Mouse (Mus musculus) bone marrow, adult 2 months (tissue): ENCODE results near the gene Syt9. TPM values are rescaled to one million over a fixed set of nuclear protein-coding genes. Genes with fewer than 3 reads are reported as not detected.

Source experiments
- H3K27ac ChIP-seq: fragments of 200-500 bp; 2 replicates; pipeline ENCODE4 v1.5.1; 2012; ENCODE audit warnings: low read depth, mild to moderate bottlenecking, control low read depth, inconsistent platforms, low read length; ENCODE audit not compliant: control insufficient read depth, poor library complexity, insufficient read depth
- H3K4me1 ChIP-seq: fragments of 200-500 bp; 2 replicates; pipeline ENCODE4 v1.6.1; 2011; ENCODE audit warnings: low read length; ENCODE audit not compliant: control insufficient read depth, insufficient read depth
- H3K4me3 ChIP-seq: fragments of 200-500 bp; replicated peaks from 2 replicates; pipeline ENCODE3; 2011; ENCODE audit warnings: mild to moderate bottlenecking, low read depth, low read length, control low read depth; ENCODE audit not compliant: control insufficient read depth
- CTCF ChIP-seq: fragments of 200-500 bp; IDR thresholded peaks from 2 replicates; pipeline ENCODE4 v1.5.1; 2011; ENCODE audit warnings: low read length, control low read depth; ENCODE audit not compliant: control insufficient read depth, insufficient read depth
- POLR2A ChIP-seq: fragments of 200-500 bp; IDR thresholded peaks from 2 replicates; pipeline ENCODE4 v1.6.1; 2011; ENCODE audit warnings: low read depth, mild to moderate bottlenecking, control low read depth, low read length, borderline replicate concordance; ENCODE audit not compliant: control insufficient read depth
- WGBS: fragments of 180-500 bp; shearing (Covaris S2); methylation state at CpG from one replicate; pipeline ENCODE4 v1.1.7; 2018; 5-methylcytosine and 5-hydroxymethylcytosine counted together
- polyA plus RNA-seq: library from polyadenylated mRNA; stranded (reverse); fragments of >200 nt; gene quantifications from 2 replicates; pipeline ENCODE4 v1.2.4, GENCODE M21; 2011; ENCODE audit warnings: low replicate concordance; ENCODE audit not compliant: missing spikeins, insufficient read depth, insufficient read length

Syt9 gene
- polyA plus RNA-seq, result 2.5 TPM in 1 of 2 replicates, not detected in the other

DNA sequence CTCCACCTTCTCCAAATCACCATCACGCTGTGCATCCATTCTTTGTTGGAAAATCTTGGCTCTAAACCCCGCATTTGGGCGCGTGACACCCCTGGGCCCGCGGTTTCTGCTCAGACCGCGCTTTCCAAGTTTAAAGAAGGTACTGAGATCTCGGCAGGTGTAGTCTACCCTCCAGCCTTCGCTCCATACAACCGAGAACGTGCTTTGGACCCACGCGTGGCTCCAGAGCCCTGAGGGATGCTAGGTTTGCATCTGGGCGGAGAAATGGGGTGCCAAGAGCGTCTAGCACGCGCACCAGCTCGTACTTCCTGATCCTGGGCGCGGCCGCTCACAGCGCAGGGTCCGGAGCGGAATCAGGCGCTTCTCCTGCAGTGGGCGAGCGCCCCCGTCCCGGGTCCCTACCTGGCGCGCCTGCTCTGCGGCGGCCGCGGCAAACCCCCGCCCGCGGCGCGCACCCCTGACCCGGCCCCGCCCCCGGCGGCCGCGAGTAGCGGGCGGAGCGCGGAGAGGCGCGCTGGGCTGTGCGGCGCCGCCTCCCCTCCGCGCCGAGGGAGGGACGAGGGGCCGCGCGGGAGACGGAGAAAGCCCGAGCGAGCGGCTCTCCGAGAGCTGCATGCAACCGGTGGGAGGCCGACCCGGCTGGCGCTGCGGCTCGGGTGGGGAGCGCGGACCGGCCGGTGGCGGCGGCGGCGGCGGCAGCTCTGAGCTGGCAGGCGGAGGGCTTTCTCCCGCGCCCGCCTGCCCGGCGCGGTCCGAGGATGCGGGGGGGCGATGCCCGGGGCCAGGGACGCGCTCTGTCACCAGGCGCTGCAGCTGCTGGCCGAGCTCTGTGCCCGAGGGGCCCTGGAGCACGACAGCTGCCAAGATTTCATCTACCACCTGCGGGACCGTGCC lies at the start of gene Syt9:
Gene Syt9 (plus strand): TSS at position 497 of the 894 bp plus-strand sequence.
- H3K4me1 ChIP-seq, result no peaks in the 10 kb centered on the region
- H3K27ac ChIP-seq, result no peak within 1 kb of the TSS; the same call in 1 of the 2 replicates
- TF ChIP-seq CTCF, result no peak
- no peak for TF ChIP-seq POLR2A
- WGBS, result under 1% methylated on average over 85 of the region's 102 CpGs
- H3K4me3 ChIP-seq, result no peak within 1 kb of the TSS

DNA sequence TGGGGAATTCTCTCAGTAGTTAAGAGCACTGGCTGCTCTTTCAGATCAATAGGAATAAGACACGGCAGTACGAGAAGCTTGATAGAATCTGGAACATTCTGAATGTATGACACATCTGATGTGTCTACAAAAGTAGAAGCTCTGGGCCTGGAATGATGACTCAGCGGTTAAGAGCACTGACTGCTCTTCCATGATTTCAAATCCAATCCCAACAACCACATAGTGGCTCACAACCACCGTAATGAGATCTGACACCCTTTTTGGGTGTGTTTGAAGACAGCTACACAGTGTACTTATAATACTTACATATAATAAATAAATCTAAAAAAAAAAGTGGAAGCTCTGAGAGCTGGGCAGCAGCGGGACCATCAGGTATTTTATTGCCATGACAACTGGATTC lies 31.5 kb upstream of the Syt9 start:
- 83% methylated on average over 5 of the region's 5 CpGs for WGBS
- TF ChIP-seq CTCF (no peak), POLR2A (no peak)
- H3K4me1 ChIP-seq, result no peaks in the 10 kb centered on the region
- H3K4me3 ChIP-seq, result no peak overlapping the region
- no peak overlapping the region for H3K27ac ChIP-seq

DNA sequence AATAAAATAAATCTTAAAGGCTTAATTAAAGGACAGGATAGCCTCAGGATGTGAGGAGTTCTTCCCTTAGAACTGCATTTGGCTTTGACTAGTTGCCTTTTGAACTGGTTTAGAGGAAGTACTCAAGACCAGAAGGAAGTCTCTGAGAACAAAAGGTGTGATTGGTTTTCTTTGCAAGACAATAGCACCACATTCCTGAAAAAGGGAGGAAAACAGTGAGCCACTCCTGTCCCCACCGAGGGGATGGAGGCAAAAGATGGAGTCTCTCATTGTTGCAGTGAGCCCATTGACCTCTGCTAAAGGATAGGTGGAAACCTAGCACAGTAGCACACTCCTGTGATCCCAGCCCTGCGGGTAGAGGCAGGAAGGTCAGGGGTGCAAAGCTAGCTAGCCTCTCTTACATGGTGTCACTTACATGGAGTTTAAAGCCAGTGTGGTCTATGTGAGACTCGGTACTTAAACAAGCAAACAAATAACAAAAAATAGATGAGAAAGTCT lies 30.9 kb upstream of the Syt9 start:
- no peak for TF ChIP-seq CTCF
- TF ChIP-seq POLR2A, result no peak
- H3K4me1 ChIP-seq, result no peaks in the 10 kb centered on the region
- WGBS, result 47% methylated on average over 3 of the region's 3 CpGs
- no peak overlapping the region for H3K27ac ChIP-seq
- no peak overlapping the region for H3K4me3 ChIP-seq

DNA sequence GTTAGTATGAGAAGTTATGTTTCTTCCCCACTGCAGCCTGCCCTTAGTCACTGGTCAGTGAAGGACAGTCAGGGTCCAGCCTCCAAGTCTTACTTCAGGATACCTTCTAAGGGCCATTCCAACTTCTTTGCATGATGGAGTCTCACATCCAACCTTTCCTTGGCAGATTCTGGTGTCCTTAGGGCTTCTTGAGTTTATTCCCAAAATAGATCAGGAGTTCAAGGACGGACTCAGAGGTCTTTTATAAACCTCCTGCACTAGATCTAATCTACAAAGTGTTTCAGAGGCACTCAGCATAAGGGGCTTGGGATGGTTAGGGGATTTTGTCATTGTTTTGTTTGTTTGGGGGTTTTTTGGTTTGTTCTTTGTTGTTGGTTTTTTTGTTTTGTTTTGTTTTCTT lies 30.3 kb upstream of the Syt9 start:
- 43% methylated on average over 1 of the region's 1 CpGs for WGBS
- H3K27ac ChIP-seq, result no peak overlapping the region
- no peak overlapping the region for H3K4me3 ChIP-seq
- H3K4me1 ChIP-seq, result no peaks in the 10 kb centered on the region
- TF ChIP-seq POLR2A (no peak), CTCF (no peak)

DNA sequence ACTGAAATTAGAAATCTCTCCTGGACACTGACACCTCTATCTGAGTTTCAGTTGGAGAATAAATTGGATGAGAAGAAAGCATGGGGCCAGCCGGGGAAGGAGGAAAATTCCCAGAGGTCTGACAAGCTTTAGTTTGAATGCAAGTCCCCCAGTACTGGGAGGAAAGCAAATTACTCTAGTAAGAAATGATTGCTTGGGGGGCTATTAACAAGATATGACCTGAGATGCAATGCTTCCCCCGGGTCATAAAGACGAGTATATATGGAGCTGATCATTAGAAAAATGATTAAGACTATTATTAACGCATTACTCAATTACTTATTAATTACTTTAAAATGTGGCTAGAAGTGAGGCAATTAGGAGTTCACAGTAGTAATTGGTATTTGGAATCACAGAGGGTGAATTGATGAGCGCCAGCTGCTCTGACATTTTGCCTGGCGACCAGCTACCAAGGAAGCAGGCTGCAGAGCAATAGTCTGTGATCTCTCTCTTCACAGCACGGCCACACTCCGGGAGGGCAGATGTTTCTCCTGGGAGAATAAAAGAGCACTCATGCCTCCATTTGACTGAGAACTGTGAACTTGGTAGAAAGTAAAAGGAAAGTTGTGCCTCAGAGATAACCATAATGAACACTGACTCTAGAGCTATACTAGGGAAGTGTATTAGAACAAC lies 28.9 kb upstream of the Syt9 start:
- no peak overlapping the region for H3K4me3 ChIP-seq
- no peak for TF ChIP-seq POLR2A
- H3K4me1 ChIP-seq, result no peaks in the 10 kb centered on the region
- H3K27ac ChIP-seq, result no peak overlapping the region
- 61% methylated on average over 8 of the region's 8 CpGs for WGBS

DNA sequence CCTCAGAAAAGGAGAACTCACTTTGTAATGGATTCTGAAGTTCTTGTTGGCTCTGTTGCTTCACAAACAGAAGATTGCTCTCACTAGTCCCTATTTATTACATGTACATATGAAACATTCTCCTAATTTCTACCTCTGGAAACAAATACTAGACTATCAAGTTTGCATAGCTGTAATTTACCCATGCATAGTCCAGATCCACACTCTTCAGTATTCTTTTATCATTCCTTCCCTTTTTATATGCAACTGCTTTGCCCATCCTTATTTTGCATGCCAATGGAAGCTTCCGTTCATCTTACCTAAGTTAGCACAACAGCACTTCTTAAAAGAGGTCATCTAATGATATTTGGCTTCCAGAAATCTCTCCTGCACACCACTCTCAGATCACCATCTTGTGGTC lies 21.3 kb upstream of the Syt9 start:
- TF ChIP-seq POLR2A, result no peak
- no peak for TF ChIP-seq CTCF
- H3K27ac ChIP-seq, result no peak overlapping the region
- 72% methylated on average over 1 of the region's 1 CpGs for WGBS
- no peaks in the 10 kb centered on the region for H3K4me1 ChIP-seq
- H3K4me3 ChIP-seq, result no peak overlapping the region

DNA sequence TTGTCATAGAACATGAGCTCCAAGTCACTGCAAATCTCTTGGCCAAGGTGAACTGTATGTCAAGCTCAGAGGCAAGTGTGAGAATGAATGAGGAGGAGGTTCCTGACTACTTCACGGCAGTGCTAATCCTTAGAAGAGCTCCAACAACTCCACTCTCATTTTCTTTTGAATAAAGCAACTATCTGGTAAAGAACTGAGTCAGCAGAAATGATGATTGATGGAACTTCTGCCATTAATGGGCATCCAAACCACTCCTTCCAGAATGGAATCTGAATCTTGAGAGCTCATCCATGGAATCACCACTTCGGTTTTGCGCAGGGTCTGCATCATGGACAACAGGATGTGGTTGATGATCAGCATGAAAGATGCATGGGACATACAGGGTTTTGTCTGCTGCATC lies 8.4 kb upstream of the Syt9 start:
- WGBS, result 81% methylated on average over 3 of the region's 3 CpGs

DNA sequence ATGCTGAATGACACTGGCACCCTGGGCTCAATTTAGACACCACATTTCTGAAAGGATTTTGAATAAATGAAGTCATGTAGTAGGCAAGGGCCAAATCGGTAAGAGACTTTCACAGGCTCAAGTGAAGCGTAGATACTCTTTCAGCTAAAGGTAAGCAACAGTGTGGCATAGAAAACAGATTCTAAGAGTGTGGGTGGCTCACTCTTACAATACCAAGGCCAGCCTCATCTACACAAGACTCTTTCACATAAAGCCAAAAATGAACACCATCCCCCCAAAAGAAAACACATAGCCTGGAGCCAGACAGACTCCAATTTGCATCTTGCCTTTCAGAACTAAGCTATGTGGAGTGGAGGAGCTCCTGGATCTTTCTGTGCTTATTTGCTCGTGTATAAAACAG lies 7.9 kb upstream of the Syt9 start:
- TF ChIP-seq CTCF (no peak), POLR2A (no peak)
- H3K27ac ChIP-seq, result no peak overlapping the region
- no peaks in the 10 kb centered on the region for H3K4me1 ChIP-seq
- H3K4me3 ChIP-seq, result no peak overlapping the region
- WGBS, result 74% methylated on average over 3 of the region's 3 CpGs

More for the DNA sequence above, 8.4 kb upstream of the Syt9 start:
- H3K27ac ChIP-seq, result no peak overlapping the region
- H3K4me3 ChIP-seq, result no peak overlapping the region
- TF ChIP-seq CTCF, result no peak
- TF ChIP-seq POLR2A, result no peak
- H3K4me1 ChIP-seq, result no peaks in the 10 kb centered on the region
